Mouse (Mus musculus) skeletal muscle tissue, adult 2 months (tissue): ENCODE results near the gene Zfp871.
A peak's percentile ranks its signal among the peaks of the same experiment; 100 is the strongest.

ENCODE experiments used
- DNase-seq: peaks from one replicate; pipeline ENCODE4 v3.0.0-alpha.2; 2012; ENCODE audit warnings: low read depth, low spot score

Zfp871 gene

DNA sequence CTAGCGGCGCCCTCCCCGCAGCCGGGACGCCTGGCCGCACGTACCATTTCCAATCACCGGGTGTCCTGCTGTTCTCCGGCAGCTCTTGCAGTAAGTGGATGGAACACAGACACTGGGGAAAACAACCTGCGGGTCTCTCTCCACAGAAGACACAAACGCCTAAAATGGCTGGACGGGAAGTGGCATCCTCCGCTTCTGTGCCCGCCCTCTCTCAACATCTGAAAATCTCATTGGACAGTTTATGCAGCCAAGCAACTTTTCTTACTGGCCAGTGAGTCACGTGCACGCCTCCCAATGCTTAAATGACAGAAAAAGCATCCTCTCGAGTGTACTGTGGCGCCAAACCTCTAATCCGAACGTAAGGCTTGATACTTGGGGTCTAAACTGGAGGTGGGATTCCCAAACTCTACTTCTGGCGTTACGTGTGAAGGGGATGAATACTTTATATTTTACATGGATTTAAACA is at the start of gene Zfp871:
Gene Zfp871, minus strand, starts transcription at position 194 of the 466 bp plus-strand sequence.
- DNase-seq = peak; percentile 86

- DNase-seq = no peak
These were observed 42.3 kb upstream of the Zfp871 start for GRCm38 (mm10) chr17:32830418-32830782.

DNA sequence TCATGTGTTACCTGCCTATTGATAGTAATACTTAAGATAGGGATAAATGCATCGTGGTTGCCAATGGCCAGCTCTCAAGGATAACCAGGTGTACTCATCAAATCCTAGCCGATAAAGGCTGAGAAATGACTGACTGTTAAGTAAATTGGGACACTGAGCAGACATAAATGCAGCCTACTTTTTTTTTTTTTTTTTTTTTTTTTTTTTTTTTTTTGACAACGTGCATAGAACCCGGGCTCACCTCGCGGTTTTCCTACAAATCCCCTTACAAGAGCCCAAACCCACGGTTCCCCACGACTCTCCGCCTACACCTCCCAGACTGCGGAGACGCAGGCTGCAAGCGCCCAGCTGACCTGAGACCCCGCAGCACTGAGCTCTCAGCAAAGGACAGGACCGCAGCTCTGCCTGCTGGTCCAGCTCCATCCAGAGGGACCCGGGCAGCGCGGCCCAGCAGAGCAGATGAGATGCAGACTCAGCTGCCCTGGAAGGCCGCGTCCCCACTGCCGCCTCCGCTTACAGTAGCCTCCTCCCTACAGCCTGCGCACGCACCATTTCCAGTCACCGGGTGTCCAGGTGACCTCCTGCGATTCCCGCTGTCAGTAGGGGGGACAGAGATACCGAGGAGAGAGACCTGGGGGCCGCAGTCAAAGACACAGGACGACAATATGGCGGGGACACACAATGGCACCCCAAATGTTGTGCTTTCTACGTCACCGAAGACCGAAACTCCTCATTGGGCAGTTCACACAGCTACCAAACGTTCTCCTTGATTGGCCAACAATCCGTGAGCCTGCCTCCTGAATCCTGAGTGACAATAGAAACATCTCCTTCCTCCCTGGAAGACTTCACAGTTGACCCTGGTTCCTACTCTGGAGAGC is 41.7 kb upstream of the Zfp871 start, which contains the start of gene Zfp799:
Gene Zfp799, minus strand, starts transcription at position 722 of the 878 bp plus-strand sequence.
- DNase-seq = peak; percentile 71

DNA sequence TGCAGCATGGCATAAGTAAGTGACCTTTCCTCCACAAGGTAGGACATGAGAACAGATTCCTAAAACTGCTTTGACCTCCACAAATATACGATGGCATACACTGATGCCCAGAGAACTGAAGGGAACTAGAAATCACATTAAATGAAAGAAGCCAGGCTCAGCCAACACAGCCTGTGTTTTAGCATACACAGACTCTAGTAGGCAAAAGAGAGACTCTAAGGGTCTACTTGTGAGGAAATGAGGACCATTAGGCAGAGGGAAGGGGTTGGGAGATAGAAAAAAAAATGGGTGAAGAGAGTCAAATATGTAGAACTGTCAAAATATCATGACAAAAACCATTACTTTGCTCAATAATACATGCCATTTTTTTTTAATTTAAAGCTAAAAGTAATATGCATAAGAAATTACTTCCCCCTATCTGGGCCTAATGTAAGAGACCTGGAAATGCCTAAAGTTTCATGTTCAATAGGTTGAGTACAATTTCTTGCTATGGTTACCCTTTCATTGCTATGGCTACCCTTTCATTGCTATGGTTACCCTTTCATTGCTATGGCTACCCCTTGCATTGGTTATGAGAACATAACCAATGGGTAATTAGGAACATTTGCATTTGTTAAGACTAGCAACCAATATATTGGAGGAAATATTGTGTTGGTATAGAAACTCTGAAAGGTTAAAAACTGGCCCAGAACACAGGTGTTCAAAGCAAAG is 28.1 kb upstream of the Zfp871 start:
- DNase-seq = no peak

DNA sequence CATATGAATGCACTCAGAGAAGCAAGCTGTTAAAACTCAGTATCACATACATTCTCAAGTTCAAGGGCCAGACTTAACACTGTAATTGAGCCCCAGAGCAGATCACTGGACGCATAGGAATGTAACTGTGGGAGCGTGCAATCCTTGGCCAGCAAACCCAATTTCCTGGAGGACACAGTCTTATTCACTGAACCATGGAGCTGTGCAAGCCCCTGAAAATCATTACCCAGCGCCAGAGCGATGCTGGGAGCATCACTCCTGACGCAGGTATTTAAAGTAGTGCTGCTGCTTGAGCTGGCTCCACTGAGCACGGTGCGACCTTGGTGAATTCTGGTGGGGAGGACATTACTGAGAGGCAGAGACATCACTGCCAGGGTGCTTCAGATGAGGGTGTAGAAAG is 26.0 kb upstream of the Zfp871 start:
- no peak for DNase-seq

DNA sequence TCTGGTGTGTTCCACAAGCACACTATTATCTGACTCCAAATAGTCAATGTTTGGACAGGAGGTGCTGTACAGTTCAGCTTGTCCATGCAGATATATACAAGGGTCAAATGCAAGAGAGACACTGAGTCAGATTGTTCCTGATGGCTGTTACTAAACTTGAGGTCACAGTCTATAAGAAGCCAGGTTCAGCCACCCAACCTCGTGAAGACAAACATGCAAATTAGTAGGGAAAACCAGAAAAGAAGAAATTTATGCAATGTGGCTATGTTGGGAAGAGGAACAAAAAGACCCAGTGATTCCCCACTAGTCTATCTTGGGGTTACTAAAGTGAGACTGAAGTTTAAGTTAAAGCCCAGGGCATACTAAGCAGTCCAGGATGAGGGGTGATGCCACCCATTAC is 22.6 kb upstream of the Zfp871 start:
- DNase-seq = no peak

GRCm38 (mm10) chr17:32809544-32810374 is 21.7 kb upstream of the Zfp871 start, which contains the start of gene Zfp811:
Gene Zfp811, minus strand, starts transcription at chr17:32809931.
- DNase-seq = no peak

DNA sequence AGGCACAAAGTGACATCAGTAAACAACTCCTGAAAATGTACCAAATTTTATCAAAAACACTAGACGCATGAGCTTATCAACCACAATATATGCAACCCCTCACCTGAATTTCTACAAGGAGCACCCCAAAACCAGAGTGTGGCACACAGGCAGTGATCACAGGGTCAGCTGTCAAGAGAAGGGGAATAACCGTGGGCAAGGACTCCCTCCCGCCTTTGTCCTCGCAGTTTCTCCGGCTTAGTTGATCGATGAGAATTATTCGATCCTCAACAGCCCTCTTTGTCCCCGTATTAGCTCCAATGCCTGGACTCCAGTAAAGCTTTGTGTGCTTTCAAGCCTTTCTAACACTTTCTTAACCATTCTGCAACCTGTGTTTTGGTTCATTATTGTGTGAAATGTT is 20.8 kb upstream of the Zfp871 start:
- no peak for DNase-seq

- DNase-seq = no peak
These were observed 1.2 kb upstream of the Zfp871 start for GRCm38 (mm10) chr17:32789244-32789643.

GRCm38 (mm10) chr17:32788576-32788975 is 489 bp upstream of the Zfp871 start:
- DNase-seq = no peak

- peak; percentile 16 for DNase-seq
These were observed 522 bp downstream of the Zfp871 start for GRCm38 (mm10) chr17:32787436-32788093.

DNA sequence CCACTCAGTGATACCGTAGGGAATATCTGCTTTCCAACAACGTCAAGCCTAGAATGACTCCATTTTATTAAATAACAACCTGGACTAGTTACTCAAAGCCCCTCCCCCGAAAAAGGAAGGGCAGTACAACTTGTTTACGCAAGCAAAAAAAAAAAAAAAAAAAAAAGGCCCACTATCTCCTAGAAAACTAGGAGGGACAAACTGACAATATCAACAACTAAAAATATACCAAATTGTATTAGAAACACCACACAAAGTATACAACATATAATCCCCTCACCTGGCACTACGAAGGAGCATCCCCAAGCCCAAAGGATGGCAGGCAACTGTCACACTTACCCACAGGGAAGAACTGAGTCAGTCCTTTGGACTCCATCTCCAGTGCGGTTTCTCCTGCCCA is 1.1 kb downstream of the Zfp871 start:
- no peak for DNase-seq

- DNase-seq = peak; percentile 25
These were observed 2.4 kb downstream of the Zfp871 start for GRCm38 (mm10) chr17:32785656-32786055.

DNA sequence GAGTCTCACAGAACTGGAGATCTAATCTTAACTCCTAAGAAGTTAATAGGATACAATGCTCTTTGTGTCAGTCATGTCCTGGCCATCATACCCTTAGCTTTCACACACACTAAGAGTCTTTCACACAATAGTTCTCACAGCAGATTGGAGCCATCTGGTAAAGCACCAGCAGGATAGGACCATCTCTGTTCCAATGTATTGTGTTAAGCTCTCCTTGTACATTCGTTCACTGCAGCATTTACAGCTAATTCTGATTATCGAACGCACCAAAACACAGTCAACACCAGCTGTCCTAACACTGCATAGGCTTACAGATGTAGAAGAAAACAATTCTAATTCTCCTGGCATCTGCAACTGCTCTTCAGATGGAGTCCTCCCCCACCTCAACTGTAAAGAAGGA is 10.5 kb downstream of the Zfp871 start:
- no peak for DNase-seq

DNA sequence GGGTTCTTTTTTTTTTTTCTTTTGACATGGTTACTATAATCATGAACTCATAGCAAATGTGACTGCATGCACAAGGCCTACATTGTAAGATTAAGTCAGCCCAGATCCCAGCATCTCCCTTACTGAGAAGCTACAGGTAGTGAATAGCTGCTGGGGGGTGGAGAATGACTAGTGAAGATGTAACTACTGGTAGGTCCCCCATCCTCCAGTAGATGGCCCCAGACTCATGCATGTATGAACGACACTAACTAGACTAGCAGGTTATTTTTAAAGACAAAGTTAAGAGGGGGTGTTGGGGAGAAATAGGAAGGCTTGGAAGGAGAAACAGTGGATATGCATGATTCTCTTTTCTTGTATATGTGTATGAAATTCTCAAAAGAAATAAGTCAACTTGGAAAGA is 16.9 kb downstream of the Zfp871 start:
- peak; percentile 18 for DNase-seq

DNA sequence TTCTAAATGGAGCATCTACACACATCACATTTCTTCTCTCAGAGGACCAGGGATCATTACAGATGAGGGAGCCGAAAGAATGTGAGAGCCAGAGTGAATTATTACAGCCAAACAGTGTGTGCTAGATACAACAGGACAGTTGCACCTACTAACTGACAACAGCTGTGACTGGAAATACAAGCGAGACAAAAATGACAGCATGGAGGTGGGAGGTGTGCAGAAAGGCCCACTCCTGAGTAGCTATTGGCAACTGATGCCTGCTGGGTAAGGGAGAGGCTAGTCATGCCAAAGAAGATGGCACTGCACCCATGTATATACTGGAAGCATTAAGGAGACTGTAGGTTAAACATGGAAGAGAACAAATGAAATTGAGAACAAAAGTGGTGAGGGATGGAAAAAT is 21.7 kb downstream of the Zfp871 start:
- DNase-seq = no peak

DNA sequence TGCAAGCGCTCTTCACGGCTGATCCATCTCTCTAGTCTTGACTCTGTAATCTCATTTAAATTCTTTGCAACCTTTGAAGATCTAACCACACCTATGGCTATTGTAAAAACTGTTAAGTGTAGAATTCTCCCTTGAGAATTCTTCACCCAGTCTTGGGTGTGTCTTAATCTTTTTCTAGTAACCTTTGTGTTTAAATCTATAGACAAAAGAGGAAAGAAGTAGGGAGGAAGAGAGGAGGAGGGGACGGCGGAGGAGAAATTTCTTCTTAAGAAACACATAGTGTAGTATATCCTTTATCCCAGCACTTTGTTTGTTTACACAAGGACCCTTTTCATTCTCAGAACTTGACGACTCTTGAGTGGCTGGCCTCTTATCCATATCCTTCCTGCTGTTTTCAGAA is 30.8 kb downstream of the Zfp871 start:
- DNase-seq = no peak

DNA sequence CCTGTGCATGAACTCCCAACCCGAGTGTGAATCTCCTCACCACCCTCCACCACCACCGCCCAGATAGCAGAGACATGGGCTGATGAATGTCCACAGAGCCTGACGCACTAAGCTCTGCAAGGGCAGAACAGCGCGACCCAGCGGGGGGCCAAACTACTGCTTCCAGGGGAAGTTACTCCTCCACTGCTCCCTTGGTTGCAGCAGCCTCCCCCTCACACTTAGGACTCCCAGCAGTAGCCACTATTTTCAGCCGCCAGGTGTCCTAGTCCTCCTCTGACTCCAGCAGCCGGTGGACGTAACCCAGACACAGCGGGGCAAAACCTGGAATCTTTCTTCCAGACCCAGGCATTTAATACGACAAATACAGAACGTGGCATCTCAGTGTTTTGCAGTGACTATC is 34.5 kb downstream of the Zfp871 start:
- DNase-seq = no peak

DNA sequence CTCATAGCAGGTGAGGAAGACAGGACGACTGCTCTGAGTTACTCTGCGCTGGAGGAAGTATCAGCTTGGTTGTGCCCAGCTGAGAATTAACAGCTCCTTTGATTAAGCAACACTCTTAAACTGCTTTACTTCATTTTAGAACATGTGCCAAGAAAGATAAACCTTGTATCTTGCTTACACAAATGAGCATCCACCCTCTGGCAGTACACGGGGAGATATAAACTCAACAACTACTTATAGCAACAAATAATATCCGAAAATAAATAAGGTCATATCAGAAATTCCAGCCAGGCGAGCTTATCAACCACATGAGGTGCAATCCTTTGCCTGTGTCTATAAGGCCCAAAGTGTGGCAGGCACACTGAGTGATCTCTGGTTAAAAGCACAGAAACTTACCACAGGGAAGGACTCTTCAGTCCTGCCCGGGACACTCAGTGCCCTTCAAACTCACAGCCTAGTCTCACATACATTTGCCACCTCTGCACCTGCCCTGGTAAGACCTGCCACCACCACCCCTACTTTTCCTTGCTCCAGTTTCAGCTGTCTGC is 35.2 kb downstream of the Zfp871 start:
- DNase-seq = no peak

DNA sequence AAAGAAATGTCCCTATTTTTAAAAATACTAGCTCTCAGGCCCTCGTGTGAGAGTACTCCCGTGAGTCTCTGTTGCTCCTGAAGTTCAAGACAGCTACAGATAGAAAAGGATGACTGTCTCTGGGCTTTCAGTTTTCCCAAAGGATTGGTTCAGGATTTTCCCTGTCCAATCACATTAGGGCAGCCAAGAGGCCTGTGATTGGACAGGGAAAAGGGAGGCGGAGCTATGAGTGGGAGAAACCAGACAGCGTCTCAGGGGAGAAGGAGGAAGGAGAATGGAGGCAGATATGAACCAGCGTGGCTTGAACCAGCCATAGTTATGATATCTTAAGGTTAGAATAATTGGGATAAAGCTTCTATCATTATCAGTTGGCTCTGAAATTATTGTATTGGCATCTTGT is 37.5 kb downstream of the Zfp871 start:
- DNase-seq = no peak

DNA sequence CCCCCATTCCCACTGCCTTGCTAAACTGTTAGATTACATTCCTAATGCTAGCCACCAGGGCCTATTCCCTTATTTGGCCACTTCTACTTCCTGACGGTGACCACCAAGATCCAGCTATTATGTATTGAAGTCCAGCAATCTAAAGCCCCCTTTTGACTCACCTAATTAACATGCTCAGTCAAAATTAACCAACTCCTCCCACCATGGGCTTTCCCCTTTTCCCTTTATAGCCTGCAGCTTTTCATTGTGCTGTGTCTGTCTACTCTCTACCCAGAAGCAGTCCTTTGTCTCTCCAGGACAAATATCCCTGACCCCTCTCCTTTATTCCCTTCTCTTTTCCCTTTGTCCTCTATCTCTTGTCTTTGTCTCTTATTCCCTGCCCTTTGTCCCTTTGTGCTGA is 47.0 kb downstream of the Zfp871 start:
- no peak for DNase-seq
